Mouse (Mus musculus) lung, adult 18-20 months (tissue): ENCODE measurements around the gene Dcp1b.
A peak's percentile ranks its signal among the peaks of the same experiment; 100 is the strongest.
"Not testable (repeated sequence)": the region's sequence is repeated elsewhere in the genome, so short reads cannot be mapped to it uniquely, and the experiment has no call there.

Source experiments
- DNase-seq, 2 experiments: peaks; one replicate each; pipeline ENCODE4 v3.0.0; 2022; ENCODE audit warnings: mixed read lengths in 2 of 2

Gene Dcp1b

DNA sequence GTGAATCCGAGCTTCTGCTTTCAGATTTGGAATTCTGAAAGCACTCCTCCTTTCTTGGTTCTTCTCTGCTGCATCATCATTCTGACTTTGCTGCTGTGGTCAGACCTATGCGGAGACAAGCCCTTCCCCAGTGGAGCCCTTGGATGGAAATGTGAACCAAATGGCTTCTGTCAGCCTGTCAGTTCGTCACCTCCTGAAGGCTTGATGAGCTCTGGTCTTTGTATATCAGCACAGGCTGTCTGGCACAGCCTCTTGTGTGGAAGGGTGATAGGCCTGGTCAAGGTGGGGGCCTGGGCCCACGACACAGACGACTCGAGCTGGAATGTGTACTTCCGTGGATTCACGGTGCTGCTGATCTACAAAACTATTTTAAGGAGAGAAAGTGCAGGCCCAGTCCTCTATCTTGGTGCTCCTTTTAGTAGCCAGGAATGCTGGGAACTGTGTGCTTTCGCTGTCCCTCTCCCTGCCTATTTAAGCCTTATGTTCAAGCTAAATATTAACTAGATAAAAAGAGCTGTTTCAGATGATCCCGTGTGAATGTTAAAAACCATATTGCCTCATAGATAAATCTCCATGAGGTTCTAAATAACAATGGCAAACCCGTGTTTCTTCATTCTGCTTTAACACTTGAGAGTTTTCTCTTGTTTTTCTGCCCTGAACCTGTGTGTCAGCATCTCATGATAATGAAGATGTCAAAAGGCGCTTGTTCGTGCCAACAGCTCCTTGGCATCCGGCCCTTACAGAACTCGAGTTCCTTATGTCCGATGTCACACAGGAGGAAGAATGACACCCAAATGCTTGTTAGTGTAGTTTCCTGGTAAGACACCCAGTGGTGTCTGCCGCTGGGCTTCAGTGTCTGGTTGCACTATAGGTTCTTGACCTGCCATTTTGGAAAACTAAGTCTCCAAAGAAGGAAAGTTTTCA is 21.6 kb downstream of the Dcp1b start, which contains the start of gene Cacna1c:
Gene Cacna1c (minus strand): TSS at position 37 of the 924 bp plus-strand sequence.
- peak in 1 of 2 experiments; percentile 16 for DNase-seq

DNA sequence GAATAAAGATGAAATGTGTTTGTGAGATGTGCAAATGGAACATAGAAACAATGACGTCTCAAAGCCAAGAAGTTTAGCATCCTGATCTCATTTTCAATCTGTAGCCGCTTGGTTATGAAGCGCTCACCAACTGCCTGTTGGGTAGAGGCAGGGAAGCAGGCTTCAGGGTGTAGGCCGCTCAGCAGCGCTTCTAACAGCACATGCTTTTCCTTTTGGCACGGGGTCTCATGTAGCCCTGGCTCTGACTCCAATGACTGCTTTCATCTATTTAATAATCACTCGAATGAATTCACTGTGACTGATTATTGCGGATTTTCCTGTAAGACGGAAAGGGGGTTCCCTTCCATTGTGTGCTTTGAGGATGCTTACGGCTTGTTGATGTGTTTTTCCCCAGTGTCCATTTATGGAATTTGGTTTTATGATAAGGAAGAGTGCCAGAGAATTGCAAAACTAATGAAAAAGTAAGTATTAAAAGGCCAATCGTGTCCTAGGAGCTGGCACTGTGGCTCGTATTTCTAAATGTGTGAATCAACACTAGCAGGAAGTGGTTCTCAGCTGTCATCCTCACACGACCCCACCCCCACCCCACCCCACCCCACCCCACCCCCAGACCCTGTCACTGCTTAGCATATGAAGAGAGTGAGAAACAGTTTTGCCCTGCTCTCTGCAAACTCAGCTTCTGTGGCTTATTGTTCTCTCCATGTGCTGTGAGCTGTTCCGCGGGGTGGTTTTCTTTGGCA is 23.7 kb downstream of the Dcp1b start:
- DNase-seq, result no peak

DNA sequence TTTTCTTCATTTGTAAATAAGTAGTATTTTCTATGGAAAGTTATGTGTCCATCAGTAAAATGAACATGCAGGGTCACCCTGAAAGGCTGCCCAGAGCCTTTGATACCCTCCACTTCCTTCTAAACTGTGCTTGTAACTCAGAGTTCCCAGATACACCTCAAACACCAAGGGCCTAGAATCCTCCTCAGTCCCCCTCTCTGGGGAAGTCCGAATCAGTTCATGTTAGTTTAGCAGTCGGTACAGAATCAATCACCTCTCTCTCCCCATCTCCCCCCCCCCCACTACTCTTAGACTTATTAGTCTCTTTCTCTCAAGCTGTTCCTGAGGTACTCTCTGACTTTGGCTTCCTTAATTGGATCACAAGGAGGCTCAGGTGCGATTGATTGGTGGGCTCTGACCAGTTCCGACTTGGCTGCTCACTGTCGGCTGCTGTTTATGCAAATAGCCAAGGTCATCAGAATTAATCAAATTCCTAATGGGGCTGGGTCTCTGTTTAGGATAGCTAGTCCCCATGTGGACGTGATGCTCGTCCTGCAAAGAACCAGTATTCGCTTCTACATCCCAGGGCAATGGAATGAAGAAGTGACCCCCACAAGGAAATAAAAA is 24.3 kb downstream of the Dcp1b start:
- no peak for DNase-seq

DNA sequence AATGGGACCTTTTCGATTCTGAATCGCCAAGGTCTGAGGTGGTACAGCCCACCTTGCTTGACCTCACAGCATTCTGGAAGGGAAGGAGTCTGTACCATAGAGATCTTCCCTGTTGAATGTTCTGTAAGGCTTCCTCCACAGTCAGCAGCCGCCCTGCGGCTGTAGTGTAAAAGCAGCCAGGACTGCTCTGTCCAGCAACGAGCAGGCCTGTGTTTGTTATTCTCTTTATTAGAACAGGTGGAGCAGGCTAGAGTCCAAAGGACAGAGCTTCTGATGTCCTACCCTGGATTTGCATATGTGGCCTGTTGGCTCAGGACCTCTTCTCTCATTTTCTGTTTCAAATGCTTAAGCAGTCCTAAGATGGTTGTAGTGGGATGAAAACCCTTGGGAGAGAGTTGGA is 25.3 kb downstream of the Dcp1b start:
- no peak for DNase-seq

DNA sequence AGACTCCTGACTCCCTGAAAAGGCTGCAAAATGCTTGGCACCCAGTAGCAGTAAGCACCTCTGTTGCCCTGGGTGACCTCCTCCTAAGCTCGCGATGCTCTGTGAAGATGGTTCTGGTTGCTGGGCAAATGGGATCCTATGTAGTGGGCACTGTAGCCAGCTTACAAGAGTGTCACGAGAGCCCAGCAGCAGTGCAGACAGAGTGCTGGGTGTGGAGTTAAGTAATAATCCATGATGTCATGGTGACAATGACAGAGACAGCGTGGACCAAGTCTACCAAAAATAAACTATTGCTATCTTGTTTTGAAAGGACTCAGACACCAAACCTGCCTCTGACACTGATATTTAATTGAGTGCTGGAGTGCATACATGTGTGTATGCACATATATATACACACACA is 26.5 kb downstream of the Dcp1b start:
- DNase-seq, result no peak

DNA sequence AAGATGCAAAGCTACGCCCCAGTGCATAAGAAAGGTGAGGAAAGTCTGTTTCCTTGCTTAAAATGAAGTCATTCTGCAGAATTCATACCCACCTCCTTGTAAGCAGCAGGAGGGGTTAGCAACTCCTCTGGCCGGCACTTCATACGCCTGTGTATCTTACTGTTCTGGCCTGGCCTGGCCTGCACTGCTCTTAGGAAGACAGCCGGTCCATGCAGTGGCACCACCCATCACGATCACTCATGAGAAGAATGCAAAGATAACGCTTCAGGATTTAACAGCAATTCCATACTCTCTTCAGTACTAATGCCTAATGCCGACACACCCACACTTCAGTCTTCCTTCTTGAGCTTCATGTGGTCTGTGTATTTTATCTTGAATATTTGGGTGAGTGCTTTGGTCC is 29.2 kb downstream of the Dcp1b start:
- DNase-seq, result no peak

DNA sequence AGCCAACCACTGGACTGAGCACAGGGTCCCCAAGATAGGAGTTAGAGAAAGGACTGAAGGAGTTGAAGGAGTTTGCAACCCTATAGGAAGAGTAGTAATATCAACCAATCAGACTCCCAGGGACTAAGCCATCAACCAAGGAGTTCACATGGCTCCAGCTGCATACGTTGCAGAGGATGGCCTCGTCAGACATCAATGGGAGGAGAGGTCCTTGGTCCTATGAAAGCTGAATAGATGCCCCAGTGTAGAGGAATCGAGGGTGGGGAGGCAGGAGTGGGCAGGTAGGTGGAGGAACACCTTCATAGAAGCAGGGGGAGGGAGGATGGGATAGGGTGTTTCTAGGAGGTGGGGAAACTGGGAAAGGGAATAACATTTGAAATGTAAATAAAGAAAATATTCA is 29.9 kb downstream of the Dcp1b start:
- DNase-seq, result no peak

DNA sequence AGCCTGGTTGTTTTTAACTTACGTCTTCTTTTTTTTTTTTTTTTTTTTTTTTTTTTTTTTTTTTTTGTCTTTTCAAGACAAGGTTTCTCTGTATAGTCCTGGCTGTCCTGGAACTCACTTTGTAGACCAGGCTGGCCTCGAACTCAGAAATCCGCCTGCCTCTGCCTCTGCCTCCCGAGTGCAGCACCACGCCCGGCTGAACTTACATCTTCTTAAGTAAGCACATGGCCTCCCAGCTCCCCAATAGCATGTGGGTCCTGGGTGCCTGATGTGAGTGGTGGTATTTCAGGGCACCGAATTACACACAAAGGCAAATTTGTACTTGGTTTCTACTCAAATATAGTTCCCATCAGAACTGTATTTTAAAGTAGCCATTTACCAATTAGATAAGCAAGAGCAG is 31.0 kb downstream of the Dcp1b start:
- not testable (repeated sequence) for DNase-seq

DNA sequence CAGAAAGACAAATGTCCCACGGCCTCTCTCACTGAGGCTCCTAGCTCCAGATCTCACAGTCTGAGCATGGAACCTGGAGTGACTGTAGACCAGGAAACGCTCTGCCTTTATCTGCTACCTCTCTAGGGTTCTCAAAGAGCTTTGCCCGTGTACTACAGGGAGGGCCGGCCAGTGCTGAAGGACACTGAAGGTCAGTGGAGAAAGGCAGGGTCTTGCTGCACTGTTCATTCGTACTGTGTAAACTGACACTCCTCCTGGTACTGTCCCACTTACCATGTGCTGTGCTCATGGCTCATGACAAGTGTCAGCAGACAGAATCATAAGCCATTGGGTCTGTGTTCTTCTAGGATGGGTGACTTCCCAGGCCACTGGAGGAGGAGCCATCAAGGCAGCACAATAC is 38.3 kb downstream of the Dcp1b start:
- no peak for DNase-seq

DNA sequence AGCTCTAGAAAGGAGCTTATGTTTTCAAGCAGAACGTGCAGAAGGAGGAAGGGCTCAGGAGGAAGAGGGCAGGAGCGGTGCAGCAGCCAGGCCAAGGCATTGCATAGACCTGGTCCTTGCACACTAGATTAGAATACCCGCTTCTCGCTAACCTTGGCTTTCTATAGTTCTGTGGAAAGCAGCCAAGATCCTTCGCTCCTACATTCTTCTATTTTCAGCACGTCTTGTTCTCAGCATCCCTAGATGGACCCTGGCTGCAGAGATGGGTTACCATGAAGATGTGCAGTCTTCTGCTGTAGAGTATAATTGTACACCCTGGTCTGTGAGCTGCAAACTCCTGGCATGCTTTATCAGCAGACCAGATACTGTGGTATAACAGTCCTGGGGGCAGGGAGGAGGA is 39.1 kb downstream of the Dcp1b start:
- DNase-seq, result no peak

DNA sequence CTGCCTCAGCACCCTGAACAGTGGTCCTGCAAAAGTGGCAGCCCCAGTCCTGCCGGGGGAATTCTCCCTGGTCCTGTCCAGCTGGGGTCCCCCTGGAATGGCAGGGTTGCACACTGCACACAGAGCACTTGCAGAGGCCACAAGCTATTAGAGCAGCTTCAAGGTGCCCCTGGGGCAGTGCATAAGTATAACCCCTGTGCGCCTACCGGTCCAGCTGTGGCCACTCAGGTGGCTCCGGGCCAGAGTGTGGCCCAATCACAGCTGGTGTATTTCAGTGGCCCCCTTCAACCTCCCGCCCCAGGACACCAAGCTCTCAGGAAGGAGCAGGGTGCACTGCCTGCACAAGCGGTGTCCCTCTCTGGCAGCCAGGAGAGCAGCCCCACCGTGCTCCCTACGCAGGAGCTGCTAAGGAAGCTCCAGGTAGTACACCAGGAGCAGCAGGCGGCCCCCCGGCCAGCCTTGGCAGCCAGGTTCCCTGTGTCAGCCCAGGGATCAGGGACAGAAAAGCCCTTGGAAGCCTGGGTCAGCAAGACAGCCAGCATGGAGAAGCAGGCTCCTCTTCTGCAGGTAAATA is 40.1 kb downstream of the Dcp1b start:
- DNase-seq, result no peak

DNA sequence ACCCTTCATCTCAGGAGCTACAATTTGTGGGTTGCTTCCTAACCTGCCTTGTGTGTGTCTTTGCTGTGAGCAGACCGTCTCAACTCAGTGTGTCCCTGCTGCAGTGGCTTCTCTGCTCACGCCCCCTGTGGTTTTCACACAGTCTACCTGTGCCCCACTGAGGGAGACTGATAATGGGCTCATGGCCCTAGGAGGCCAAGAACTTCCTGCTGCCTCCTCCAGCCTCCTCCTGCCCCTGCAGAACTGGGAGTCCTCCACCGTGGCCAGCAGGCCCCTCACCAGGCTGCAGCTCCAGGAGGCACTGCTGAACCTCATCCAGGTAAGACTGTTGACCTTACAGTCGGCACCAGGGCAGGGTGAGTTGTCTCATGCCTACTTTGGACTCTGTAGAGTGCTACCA is 42.6 kb downstream of the Dcp1b start:
- no peak for DNase-seq

DNA sequence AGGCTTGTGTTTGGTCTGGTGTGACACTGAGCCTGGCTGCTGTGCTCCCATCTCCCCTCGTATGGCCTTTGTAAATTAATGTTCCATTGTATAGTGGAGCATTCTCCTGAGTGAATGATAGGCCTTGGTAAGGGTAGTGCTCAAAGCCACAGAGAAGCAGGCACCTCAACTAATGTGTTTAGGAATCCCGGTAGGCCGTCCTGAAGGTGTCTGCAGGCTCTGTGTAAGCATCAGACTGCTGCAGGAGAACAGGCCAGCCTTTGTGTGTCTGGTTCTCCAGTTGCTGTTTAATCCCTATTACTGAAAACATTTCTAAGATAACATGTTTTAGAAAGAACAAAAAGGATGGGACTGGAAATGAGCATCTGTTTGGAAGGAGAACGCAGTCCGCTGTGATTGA is 43.5 kb downstream of the Dcp1b start:
- no peak for DNase-seq

DNA sequence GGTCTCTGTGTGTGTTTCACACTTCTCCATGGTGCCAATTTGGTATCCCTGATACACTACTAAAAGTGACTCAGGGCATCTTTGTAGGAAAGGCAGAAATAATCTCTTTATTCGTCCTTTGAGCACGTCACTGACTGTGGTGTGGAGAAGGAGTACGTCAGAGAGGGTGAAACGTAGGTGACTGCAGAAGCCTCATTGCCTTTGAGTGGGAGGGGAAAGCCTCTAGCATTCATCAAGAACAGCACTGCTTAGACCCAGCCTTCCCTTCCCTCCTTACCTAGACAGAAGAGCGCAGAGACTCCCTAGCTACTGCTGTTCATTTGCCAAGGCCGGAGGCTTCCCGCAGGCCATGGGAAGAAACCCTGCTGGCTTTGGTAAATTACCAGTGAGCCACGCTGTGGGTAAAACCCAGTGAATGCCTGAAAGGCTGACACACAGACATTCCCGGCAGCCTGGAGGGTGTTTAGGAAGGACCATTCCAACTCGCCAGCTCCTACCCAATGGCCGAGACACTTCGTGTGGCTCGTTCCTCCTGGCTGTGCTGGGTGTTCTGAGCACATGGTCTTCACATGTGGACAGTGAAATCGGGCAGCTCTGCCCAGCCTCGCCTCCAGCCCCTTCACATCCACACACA is 44.3 kb downstream of the Dcp1b start:
- DNase-seq, result no peak

DNA sequence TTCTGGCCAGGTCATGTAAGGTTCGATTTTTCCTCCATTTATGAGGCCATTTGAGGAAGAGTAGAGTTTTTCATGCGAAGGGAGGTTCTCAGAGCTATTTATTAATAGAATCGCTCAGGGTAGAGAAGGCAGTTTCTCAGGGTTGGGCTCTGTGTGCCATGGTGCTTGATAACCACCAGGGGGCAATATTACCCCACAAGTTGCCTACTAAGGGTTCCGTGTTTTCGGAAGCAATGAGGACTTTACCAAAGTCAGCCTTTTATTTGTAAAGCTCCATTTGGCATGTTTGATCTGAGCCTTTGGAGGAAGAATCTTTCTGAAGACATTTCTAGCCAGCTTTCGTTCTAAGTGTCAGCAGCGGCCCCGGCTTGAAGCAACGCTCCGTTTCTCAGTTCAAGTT is 45.2 kb downstream of the Dcp1b start:
- peak in 1 of 2 experiments; percentile 40 for DNase-seq

DNA sequence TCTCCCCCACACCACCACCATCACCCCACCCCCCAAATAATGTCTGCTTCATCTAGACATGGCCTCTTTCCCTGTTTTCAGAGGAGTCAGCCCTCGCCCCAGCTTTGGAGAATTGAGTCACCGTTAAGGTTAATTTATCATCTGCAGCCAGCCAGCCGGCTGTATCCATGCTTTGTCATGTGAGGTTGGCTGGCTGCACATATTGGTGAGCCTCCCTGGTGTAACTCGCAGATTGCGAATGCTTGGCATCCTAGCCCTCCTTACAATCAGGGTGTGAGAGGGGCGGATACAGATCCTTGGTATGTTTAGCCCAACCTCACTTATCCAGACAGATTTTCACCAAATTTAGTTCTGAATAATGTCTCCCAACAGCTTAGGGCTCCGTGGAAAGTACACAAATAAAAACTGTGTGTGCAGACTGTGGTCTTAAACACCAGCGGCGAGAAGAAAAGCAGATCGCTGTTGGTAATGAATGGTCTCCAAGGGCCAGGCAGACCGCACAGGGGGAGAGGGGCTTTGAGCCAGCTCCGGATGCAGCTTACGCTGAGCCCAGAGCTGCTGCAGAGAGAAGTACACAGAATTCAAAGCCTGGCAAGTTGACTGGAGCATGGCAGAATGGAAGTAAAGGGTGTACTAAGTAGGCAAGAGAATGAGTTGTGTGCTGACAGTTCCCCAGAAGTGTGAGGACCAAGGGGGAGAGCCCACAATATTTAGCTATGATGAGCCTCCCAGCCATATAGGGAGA is 49.6 kb downstream of the Dcp1b start:
- DNase-seq, result no peak

DNA sequence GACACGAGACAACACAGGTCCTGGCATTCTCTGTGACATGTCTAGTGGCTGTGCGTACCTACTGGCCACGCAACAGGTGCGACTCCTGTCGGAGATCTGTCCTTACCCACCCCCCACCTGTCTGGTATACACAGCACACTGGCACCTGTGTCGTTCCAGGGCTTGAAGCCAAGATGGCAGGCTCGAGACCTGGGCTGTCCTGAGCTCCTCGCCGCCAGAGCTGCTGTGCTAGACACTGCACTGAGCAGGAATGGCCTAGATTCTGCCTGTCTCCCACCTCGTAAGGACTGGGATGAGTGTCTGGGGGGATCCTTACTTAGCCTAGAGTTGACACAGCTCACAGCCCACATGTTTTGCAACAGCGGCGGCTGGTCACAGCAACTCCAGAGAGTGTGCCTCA is 50.2 kb downstream of the Dcp1b start:
- no peak for DNase-seq

DNA sequence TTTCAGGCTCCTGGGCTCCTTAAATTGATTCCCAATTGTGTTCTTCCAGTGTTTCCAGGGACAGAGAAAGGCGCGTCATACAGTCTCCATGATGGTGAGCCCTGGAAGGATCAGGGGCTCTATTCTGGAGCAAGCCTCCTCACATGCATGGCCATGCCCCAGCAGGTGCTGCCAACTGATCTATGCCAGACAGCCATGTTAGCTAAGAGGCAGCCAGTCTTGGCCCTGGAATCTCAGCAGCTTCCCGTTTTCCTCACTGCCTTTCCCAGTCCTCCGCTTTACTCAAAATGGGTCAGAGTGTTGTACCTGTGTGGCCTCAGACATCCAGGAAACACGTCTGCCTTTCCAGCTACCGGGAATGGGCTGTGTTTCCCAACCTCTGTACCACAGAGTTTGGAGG is 50.7 kb downstream of the Dcp1b start:
- no peak for DNase-seq

DNA sequence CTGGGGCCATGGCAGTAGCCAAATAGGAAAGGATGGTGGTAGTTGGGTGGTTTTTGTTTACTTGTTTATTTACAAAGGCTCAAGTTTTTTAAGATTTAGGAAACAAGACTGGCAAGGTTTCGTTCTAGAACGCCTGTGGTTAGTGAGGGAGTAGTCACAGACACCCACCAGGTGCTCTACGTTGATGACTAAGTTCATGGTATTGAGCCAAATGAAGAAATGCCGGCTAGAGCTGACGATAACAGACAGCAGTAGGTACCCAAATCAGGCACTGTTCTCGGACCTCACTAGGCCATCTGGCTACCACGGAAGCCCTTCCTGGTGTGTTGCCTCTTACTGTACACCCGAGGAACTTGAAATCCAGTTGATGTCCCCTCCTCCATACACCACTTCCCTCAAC is 51.9 kb downstream of the Dcp1b start:
- DNase-seq, result no peak

DNA sequence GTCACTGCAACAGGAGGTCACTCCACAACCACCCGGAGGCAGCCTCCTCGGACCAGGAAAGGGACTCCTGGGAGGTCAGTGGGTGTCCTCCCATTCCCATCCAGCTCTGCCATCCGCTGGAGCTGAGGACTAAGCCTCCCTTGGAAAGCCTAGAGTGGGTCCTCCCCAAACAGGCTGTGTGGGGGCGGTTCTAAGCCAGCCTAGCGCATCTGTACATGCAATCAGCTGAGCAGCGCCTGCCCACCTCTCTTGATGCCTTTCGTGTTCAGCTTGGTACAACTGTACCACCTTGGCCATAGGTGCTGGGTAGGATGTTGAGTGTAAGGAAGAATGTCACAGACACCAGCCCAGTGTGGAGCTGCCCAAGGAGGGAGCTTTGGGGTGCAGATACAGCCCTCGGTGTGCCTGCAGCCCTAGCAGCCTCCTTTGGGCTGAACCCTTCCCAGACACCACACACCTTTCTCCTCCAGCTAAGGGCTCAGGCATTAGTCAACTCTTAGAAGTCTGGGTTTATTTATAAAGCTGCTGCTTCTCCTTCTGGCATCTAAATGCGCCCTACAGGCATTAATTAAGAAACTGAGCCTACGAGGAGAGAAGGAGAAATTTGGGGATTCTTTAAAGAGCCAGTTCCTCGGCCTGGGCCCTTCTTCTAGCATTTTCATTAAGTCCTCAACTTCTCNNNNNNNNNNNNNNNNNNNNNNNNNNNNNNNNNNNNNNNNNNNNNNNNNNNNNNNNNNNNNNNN is 54.0 kb downstream of the Dcp1b start:
- DNase-seq, result no peak

DNA sequence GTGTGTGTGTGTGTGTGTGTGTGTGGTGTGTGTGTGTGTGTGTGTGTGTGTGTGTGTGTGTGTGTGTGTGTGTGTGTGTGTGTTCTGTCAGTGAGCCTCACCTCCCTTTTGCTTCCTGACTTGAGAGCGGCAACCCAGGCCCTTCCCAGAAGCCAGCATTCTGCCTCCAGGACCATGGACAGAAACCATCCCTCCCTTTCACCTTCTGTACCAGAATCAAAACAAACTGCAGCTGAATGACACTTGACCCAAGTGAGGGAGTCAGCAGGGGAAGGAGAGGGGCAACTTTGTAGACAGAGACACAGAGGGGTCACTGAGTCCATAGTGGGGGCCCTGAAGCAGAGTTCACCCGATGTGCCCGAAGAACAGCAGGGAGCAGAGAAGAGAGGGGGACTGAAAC is 58.0 kb downstream of the Dcp1b start:
- no peak for DNase-seq
